8 mouse cellular contexts compared by ENCODE assay signal in genomic region chr7:45617042-45617695, GRCm38 (mm10). TPM values are rescaled to one million over a fixed set of nuclear protein-coding genes. Genes with fewer than 3 reads are reported as not detected.
DNase-seq lines count a peak whose midpoint lies in the region; ATAC-seq and TF ChIP-seq lines count a peak whose summit lies in the region.

Gene Fut1 (plus strand): TSS chr7:45617289.

- ATAC-seq in lung, embryonic 15.5 days (ENCODE audit: borderline replicate concordance, extremely low read depth, low FRiP score, low TSS enrichment), result peak; percentile 67
- ATAC-seq in hindbrain, embryonic 13.5 days (ENCODE audit: low FRiP score), result no peak
- ATAC-seq in midbrain, postnatal 0 days (ENCODE audit: low FRiP score), result no peak

- no peaks in the 10 kb centered on the region for H3K9me3 ChIP-seq in lung, embryonic 15.5 days
- H3K9me3 ChIP-seq in hindbrain, embryonic 13.5 days, result no peaks in the 10 kb centered on the region
- H3K9me3 ChIP-seq in midbrain, postnatal 0 days (ENCODE audit: low read length), result no peaks in the 10 kb centered on the region

- H3K9ac ChIP-seq in lung, embryonic 15.5 days, result peak within 1 kb of the TSS; percentile 16; the same call in 1 of the 2 replicates
- H3K9ac ChIP-seq in hindbrain, embryonic 13.5 days, result peak within 1 kb of the TSS; percentile 46
- 0 out of 2 replicates have a peak within 1 kb of the TSS, but pooled peaks have one; percentile 3 for H3K9ac ChIP-seq in midbrain, postnatal 0 days (replicated peaks; ENCODE audit: low read length, poor library complexity, severe bottlenecking)

- TF ChIP-seq CTCF in midbrain, postnatal 0 days (IDR thresholded peaks at IDR 0.05), result no peak

- whole genome bisulfite sequencing in lung, embryonic 15.5 days, result 4% methylated on average over 30 of the region's 31 CpGs
- WGBS in hindbrain, embryonic 13.5 days, result 10% methylated on average over 31 of the region's 31 CpGs
- 5% methylated on average over 25 of the region's 31 CpGs for WGBS in midbrain, postnatal 0 days

- no peak for DNase-seq in lung, postnatal 25 days (ENCODE audit: low spot score)
- DNase-seq in fat pad, adult 2 months (ENCODE audit: extremely low read depth, low read depth, low spot score), result peak; percentile 58
- no peak for DNase-seq in midbrain, postnatal 0 days (ENCODE audit: low spot score)
- DNase-seq in embryo, embryonic 11 days, result no peak
- DNase-seq in frontal cortex, postnatal 10 days (ENCODE audit: low spot score in 2 of 2), result no peak
- DNase-seq in thymus, postnatal 36 days, result no peak

- peak within 1 kb of the TSS; percentile 64 for H3K27ac ChIP-seq in lung, embryonic 15.5 days
- no peak within 1 kb of the TSS for H3K27ac ChIP-seq in hindbrain, embryonic 13.5 days
- no peak within 1 kb of the TSS for H3K27ac ChIP-seq in midbrain, postnatal 0 days (ENCODE audit: low read depth, low read length)

- peaks cover 37% of the 10 kb centered on the region for H3K27me3 ChIP-seq in lung, embryonic 15.5 days
- peaks cover 51% of the 10 kb centered on the region for H3K27me3 ChIP-seq in hindbrain, embryonic 13.5 days
- peaks cover 20% of the 10 kb centered on the region for H3K27me3 ChIP-seq in midbrain, postnatal 0 days (ENCODE audit: insufficient read depth, low read length)

- peak within 1 kb of the TSS; percentile 59 for H3K4me2 ChIP-seq in lung, embryonic 15.5 days
- H3K4me2 ChIP-seq in hindbrain, embryonic 13.5 days, result peak within 1 kb of the TSS; percentile 22
- H3K4me2 ChIP-seq in midbrain, postnatal 0 days (ENCODE audit: low read depth, low read length, poor library complexity, severe bottlenecking), result peak within 1 kb of the TSS; percentile 37

- peaks cover 17% of the 10 kb centered on the region for H3K4me1 ChIP-seq in lung, embryonic 15.5 days
- H3K4me1 ChIP-seq in hindbrain, embryonic 13.5 days (replicated peaks), result peaks cover 10% of the 10 kb centered on the region
- H3K4me1 ChIP-seq in midbrain, postnatal 0 days (ENCODE audit: insufficient read depth, low read length), result no peaks in the 10 kb centered on the region

- peak within 1 kb of the TSS; percentile 31 for H3K4me3 ChIP-seq in lung, embryonic 15.5 days
- H3K4me3 ChIP-seq in hindbrain, embryonic 13.5 days, result peak within 1 kb of the TSS; percentile 19; the same call in 1 of the 2 replicates
- H3K4me3 ChIP-seq in midbrain, postnatal 0 days (ENCODE audit: low read depth, low read length), result peak within 1 kb of the TSS; percentile 16; the same call in 1 of the 2 replicates

- H3K36me3 ChIP-seq in lung, embryonic 15.5 days, result no peaks in the 10 kb centered on the region
- no peaks in the 10 kb centered on the region for H3K36me3 ChIP-seq in hindbrain, embryonic 13.5 days
- no peaks in the 10 kb centered on the region for H3K36me3 ChIP-seq in midbrain, postnatal 0 days (ENCODE audit: insufficient read depth, low read length)

RNA-seq across cellular contexts. Expression of gene Fut1, which starts in this region (rescaled TPM):
- polyA plus RNA-seq in lung, embryonic 15.5 days (2015; fragmentation: Nextera tagmentation; extraction: Ambion mirVana), result 0.47 and 0.49 TPM in 2 replicates
- 0.06 TPM in 1 of 2 replicates, not detected in the other for polyA plus RNA-seq in hindbrain, embryonic 13.5 days (2015; fragmentation: Nextera tagmentation; extraction: Ambion mirVana)
- total RNA-seq in midbrain, postnatal 0 days (2014; rRNA removed), result not detected in 2 replicates
- not detected in 2 replicates for polyA plus RNA-seq in midbrain, postnatal 0 days (2015; fragmentation: Nextera tagmentation; extraction: Ambion mirVana)

Comparison
In these comparisons a context has a peak if more than half of its experiments do, and no peak if none do; other contexts are left out.
1. Peak in ATAC-seq, H3K4me3 ChIP-seq, H3K27ac ChIP-seq, H3K9ac ChIP-seq and H3K4me2 ChIP-seq in lung, embryonic 15.5 days; RNA of the gene not detected or under 1 TPM.